Mouse (Mus musculus) CH12F3 (cell line): ENCODE results near the gene Cpt1a.

Source experiments
- in situ Hi-C: fragments of 300-500 bp; cut with MboI; formaldehyde crosslinking; loops from 2 replicates; pipeline ENCODE4 v1.14.3; 2020; ENCODE audit warnings: low sequenced_read_pairs

Gene Cpt1a

GRCm38 (mm10) chr19:3363510-3363909, 41.4 kb downstream of the Cpt1a start:
- in situ Hi-C loops = no loop called here

GRCm38 (mm10) chr19:3365089-3365488, 43.0 kb downstream of the Cpt1a start:
- in situ Hi-C loops = no loop called here

- in situ Hi-C loops = no loop called here
These were observed 46.1 kb downstream of the Cpt1a start for GRCm38 (mm10) chr19:3368276-3368675.

- in situ Hi-C loops = no loop called here
These were observed 51.2 kb downstream of the Cpt1a start for GRCm38 (mm10) chr19:3373380-3373779.

GRCm38 (mm10) chr19:3374028-3374427, 51.9 kb downstream of the Cpt1a start:
- in situ Hi-C loops = no loop called here

GRCm38 (mm10) chr19:3375945-3376495, 53.9 kb downstream of the Cpt1a start:
- in situ Hi-C loops = no loop called here

GRCm38 (mm10) chr19:3376966-3377715, 55.0 kb downstream of the Cpt1a start:
- in situ Hi-C loops = no loop called here

GRCm38 (mm10) chr19:3378614-3379013, 56.5 kb downstream of the Cpt1a start:
- in situ Hi-C loops = no loop called here

- in situ Hi-C loops = no loop called here
These were observed 65.9 kb downstream of the Cpt1a start for GRCm38 (mm10) chr19:3388061-3388460.

GRCm38 (mm10) chr19:3388629-3389057, 66.5 kb downstream of the Cpt1a start, which contains the start of gene Tesmin:
Gene Tesmin, plus strand, starts transcription at chr19:3388857.
- in situ Hi-C loops = no loop called here

GRCm38 (mm10) chr19:3389089-3389488, 67.0 kb downstream of the Cpt1a start:
- in situ Hi-C loops = no loop called here

GRCm38 (mm10) chr19:3392384-3392783, 70.2 kb downstream of the Cpt1a start:
- in situ Hi-C loops = no loop called here

GRCm38 (mm10) chr19:3394216-3394615, 72.1 kb downstream of the Cpt1a start:
- in situ Hi-C loops = no loop called here

GRCm38 (mm10) chr19:3400057-3400456, 77.9 kb downstream of the Cpt1a start:
- in situ Hi-C loops = no loop called here

- in situ Hi-C loops = no loop called here
These were observed 79.4 kb downstream of the Cpt1a start for GRCm38 (mm10) chr19:3401504-3401903.

GRCm38 (mm10) chr19:3401943-3402342, 79.8 kb downstream of the Cpt1a start:
- in situ Hi-C loops = no loop called here

- in situ Hi-C loops = no loop called here
These were observed 80.3 kb downstream of the Cpt1a start for GRCm38 (mm10) chr19:3402390-3402789.

GRCm38 (mm10) chr19:3404030-3404429, 81.9 kb downstream of the Cpt1a start:
- in situ Hi-C loops = no loop called here

GRCm38 (mm10) chr19:3405531-3406281, 83.6 kb downstream of the Cpt1a start:
- in situ Hi-C loops = no loop called here

- in situ Hi-C loops = no loop called here
These were observed 92.2 kb downstream of the Cpt1a start, which contains the start of gene Gal for GRCm38 (mm10) chr19:3414268-3414733. Gene Gal, minus strand, starts transcription at chr19:3414544.

GRCm38 (mm10) chr19:3419251-3419650, 97.1 kb downstream of the Cpt1a start:
- in situ Hi-C loops = no loop called here

GRCm38 (mm10) chr19:3422488-3422887, 100.4 kb downstream of the Cpt1a start:
- in situ Hi-C loops = no loop called here
